Mouse (Mus musculus): ENCODE measurements around the gene Pxt1.

- no peak for TF ChIP-seq POLR2A (IDR thresholded peaks at IDR 0.05; ENCODE audit: low read depth, low read length)
- no peak for TF ChIP-seq CTCF (IDR thresholded peaks at IDR 0.05; ENCODE audit: borderline replicate concordance, insufficient read depth, low read length)
Measured at GRCm38 (mm10) chr17:28990060-28990459, 46.4 kb upstream of the Pxt1 start.

Data from embryonic fibroblast, embryonic 13.5 days (primary cell).